Comparison of ENCODE assay signal across 13 mouse cellular contexts in the genomic region with DNA sequence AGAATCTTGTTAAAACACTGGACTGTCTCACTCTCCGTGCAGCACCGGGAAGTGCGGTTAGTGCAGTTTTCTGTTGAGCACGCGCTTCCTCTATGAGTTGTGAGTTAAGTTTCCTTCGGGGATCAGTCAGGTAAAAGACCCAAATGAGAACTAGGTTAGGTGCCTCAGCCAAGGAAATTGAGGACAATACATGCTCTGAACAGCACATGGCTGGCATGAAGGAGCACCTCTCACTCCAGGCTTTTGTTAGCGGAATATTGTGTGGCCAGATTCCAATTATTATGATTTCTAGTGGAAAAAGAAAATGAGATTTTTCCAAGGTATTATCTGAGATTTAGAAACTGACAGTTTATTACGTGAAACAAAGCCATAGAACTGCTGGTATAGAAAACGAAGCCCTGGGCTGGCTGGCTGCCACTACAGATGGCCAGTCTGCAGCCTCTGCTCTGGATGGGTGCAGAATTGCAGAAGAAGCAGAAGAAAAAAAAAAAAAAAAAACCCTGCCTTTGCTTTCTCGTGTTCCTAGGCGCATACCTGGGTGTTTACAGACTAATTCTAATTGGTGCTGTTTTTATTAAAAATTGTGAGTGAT.
DNase-seq lines count a peak whose midpoint lies in the region; ATAC-seq and TF ChIP-seq lines count a peak whose summit lies in the region.
"Had no signal": no experiment of that assay in that cellular context is flagged by ENCODE, and none has a peak within 500 bp of the region (broad histone marks: within the 10 kb centered on the region; RNA-seq: fewer than 3 reads in every experiment).

No protein-coding gene starts in this region.

- no peaks in the 10 kb centered on the region for H3K36me3 ChIP-seq in midbrain, embryonic 12.5 days
- no peaks in the 10 kb centered on the region for H3K36me3 ChIP-seq in midbrain, embryonic 11.5 days (ENCODE audit: control insufficient read depth, insufficient read depth, low read length)
- 0 out of 2 replicates have a peak, but pooled peaks cover 3% of the 10 kb centered on the region for H3K36me3 ChIP-seq in midbrain, postnatal 0 days (ENCODE audit: insufficient read depth, low read length)
- H3K36me3 ChIP-seq: limb, embryonic 12.5 days had no signal

- no peaks in the 10 kb centered on the region for H3K27me3 ChIP-seq in midbrain, embryonic 12.5 days
- H3K27me3 ChIP-seq in midbrain, embryonic 11.5 days (ENCODE audit: control insufficient read depth, insufficient read depth, low read length) = no peaks in the 10 kb centered on the region
- H3K27me3 ChIP-seq in midbrain, postnatal 0 days (ENCODE audit: insufficient read depth, low read length) = no peaks in the 10 kb centered on the region
- H3K27me3 ChIP-seq: limb, embryonic 12.5 days had no signal

- H3K27ac ChIP-seq in midbrain, embryonic 12.5 days (replicated peaks) = 0 out of 2 replicates have a peak overlapping the region, but pooled peaks have one; percentile 10
- no peak overlapping the region for H3K27ac ChIP-seq in midbrain, embryonic 11.5 days (ENCODE audit: low read depth, low read length)
- 0 out of 2 replicates have a peak overlapping the region, but pooled peaks have one; percentile 7 for H3K27ac ChIP-seq in midbrain, postnatal 0 days (ENCODE audit: low read depth, low read length)
- H3K27ac ChIP-seq: limb, embryonic 12.5 days had no signal

- TF ChIP-seq CTCF in midbrain, postnatal 0 days (IDR thresholded peaks at IDR 0.05) = no peak

- H3K9me3 ChIP-seq in midbrain, embryonic 12.5 days = no peaks in the 10 kb centered on the region
- H3K9me3 ChIP-seq in midbrain, embryonic 11.5 days (ENCODE audit: control insufficient read depth, low read length) = no peaks in the 10 kb centered on the region
- H3K9me3 ChIP-seq in midbrain, postnatal 0 days (ENCODE audit: low read length) = no peaks in the 10 kb centered on the region
- H3K9me3 ChIP-seq: limb, embryonic 12.5 days had no signal

- ATAC-seq in midbrain, embryonic 12.5 days (ENCODE audit: low FRiP score, low read depth) = no peak
- ATAC-seq in midbrain, embryonic 11.5 days (ENCODE audit: low FRiP score) = no peak
- no peak for ATAC-seq in midbrain, postnatal 0 days (ENCODE audit: low FRiP score)
- no peak for ATAC-seq in granulocyte monocyte progenitor cell, adult 5-6 weeks (replicated peaks; ENCODE audit: poor library complexity, severe bottlenecking)

- no peak overlapping the region for H3K4me2 ChIP-seq in midbrain, embryonic 12.5 days (replicated peaks)
- no peak overlapping the region for H3K4me2 ChIP-seq in midbrain, embryonic 11.5 days
- no peak overlapping the region for H3K4me2 ChIP-seq in midbrain, postnatal 0 days (ENCODE audit: low read depth, low read length, poor library complexity, severe bottlenecking)
- H3K4me2 ChIP-seq: limb, embryonic 12.5 days had no signal

- H3K9ac ChIP-seq in midbrain, embryonic 12.5 days (replicated peaks) = no peak overlapping the region
- H3K9ac ChIP-seq in midbrain, embryonic 11.5 days (ENCODE audit: low read length) = no peak overlapping the region
- no peak overlapping the region for H3K9ac ChIP-seq in midbrain, postnatal 0 days (replicated peaks; ENCODE audit: low read length, poor library complexity, severe bottlenecking)
- H3K9ac ChIP-seq: limb, embryonic 12.5 days had no signal

- DNase-seq in midbrain, embryonic 11.5 days (ENCODE audit: low spot score, missing footprints) = no peak
- peak; percentile 67 to 68 for DNase-seq in cerebellum, adult 18-20 months
- peak; percentile 61 to 66 for DNase-seq in cerebellum, postnatal 36 days
- DNase-seq in midbrain, postnatal 0 days (ENCODE audit: low spot score) = peak; percentile 56
- no peak for DNase-seq in embryo, embryonic 9.5 days (ENCODE audit: extremely low spot score)
- DNase-seq in layer of hippocampus, postnatal 10 days (ENCODE audit: low spot score in 2 of 2) = no peak
- DNase-seq: adrenal gland, postnatal 25 days; heart, postnatal 4 days; thymus, adult 2 months had no signal

- peaks cover 5% of the 10 kb centered on the region for H3K4me1 ChIP-seq in midbrain, embryonic 12.5 days
- no peaks in the 10 kb centered on the region for H3K4me1 ChIP-seq in midbrain, embryonic 11.5 days (ENCODE audit: control insufficient read depth, insufficient read depth, low read length)
- no peaks in the 10 kb centered on the region for H3K4me1 ChIP-seq in midbrain, postnatal 0 days (ENCODE audit: insufficient read depth, low read length)

- WGBS in midbrain, embryonic 12.5 days = 79% methylated on average over 11 of the region's 11 CpGs
- WGBS in midbrain, embryonic 11.5 days = 81% methylated on average over 11 of the region's 11 CpGs
- 60% methylated on average over 11 of the region's 11 CpGs for WGBS in midbrain, postnatal 0 days

- H3K4me3 ChIP-seq in midbrain, embryonic 12.5 days = no peak overlapping the region
- H3K4me3 ChIP-seq in midbrain, embryonic 11.5 days (ENCODE audit: low read depth, low read length) = no peak overlapping the region
- H3K4me3 ChIP-seq in midbrain, postnatal 0 days (ENCODE audit: low read depth, low read length) = no peak overlapping the region
- H3K4me3 ChIP-seq: limb, embryonic 12.5 days; myocyte had no signal

Comparison
In these comparisons a context has a peak if more than half of its experiments do, and no peak if none do; other contexts are left out.
1. DNase-seq: peak in cerebellum, adult 18-20 months (2 of 2), cerebellum, postnatal 36 days (2 of 2) and midbrain, postnatal 0 days (single experiment); none in midbrain, embryonic 11.5 days (single experiment), embryo, embryonic 9.5 days (single experiment) and layer of hippocampus, postnatal 10 days (0 of 2).